Mouse (Mus musculus): Measurements from ENCODE around the gene Ttll12.

The Ttll12 gene

GRCm38 (mm10) chr15:83563857-83564651, 30.9 kb downstream of the Ttll12 start:
- DNase-seq (ENCODE audit: low spot score in 2 of 2) = no peak

GRCm38 (mm10) chr15:83563327-83563856, 31.6 kb downstream of the Ttll12 start, which contains the start of the genes Tspo and Mcat:
Tspo (plus strand) TSS chr15:83563592.
Mcat (minus strand) TSS chr15:83563787.
- no peak for DNase-seq (ENCODE audit: low spot score in 2 of 2)

- no peak for DNase-seq (ENCODE audit: low spot score in 2 of 2)
These were observed 32.2 kb downstream of the Ttll12 start for GRCm38 (mm10) chr15:83562626-83563270.

GRCm38 (mm10) chr15:83560941-83561477, 33.9 kb downstream of the Ttll12 start:
- DNase-seq (ENCODE audit: low spot score in 2 of 2) = no peak

- peak; percentile 65 to 85 for DNase-seq (ENCODE audit: low spot score in 2 of 2)
These were observed 39.6 kb downstream of the Ttll12 start for GRCm38 (mm10) chr15:83555161-83555974.

- no peak for DNase-seq (ENCODE audit: low spot score in 2 of 2)
These were observed 41.1 kb downstream of the Ttll12 start for GRCm38 (mm10) chr15:83553831-83554230.

- no peak for DNase-seq (ENCODE audit: low spot score in 2 of 2)
These were observed 44.8 kb downstream of the Ttll12 start for GRCm38 (mm10) chr15:83550137-83550536.

- DNase-seq (ENCODE audit: low spot score in 2 of 2) = no peak
These were observed 47.8 kb downstream of the Ttll12 start for GRCm38 (mm10) chr15:83547144-83547543.

GRCm38 (mm10) chr15:83546029-83546428, 48.9 kb downstream of the Ttll12 start:
- no peak for DNase-seq (ENCODE audit: low spot score in 2 of 2)

- DNase-seq (ENCODE audit: low spot score in 2 of 2) = no peak
These were observed 53.2 kb downstream of the Ttll12 start for GRCm38 (mm10) chr15:83541647-83542287.

GRCm38 (mm10) chr15:83539905-83540304, 55.1 kb downstream of the Ttll12 start:
- no peak for DNase-seq (ENCODE audit: low spot score in 2 of 2)

GRCm38 (mm10) chr15:83538855-83539254, 56.1 kb downstream of the Ttll12 start:
- no peak for DNase-seq (ENCODE audit: low spot score in 2 of 2)

GRCm38 (mm10) chr15:83535890-83536231, 59.1 kb downstream of the Ttll12 start:
- DNase-seq (ENCODE audit: low spot score in 2 of 2) = no peak

- DNase-seq (ENCODE audit: low spot score in 2 of 2) = no peak
These were observed 59.7 kb downstream of the Ttll12 start for GRCm38 (mm10) chr15:83534960-83535889.

- no peak for DNase-seq (ENCODE audit: low spot score in 2 of 2)
These were observed 62.4 kb downstream of the Ttll12 start for GRCm38 (mm10) chr15:83532606-83533005.

- DNase-seq (ENCODE audit: low spot score in 2 of 2) = no peak
These were observed 62.9 kb downstream of the Ttll12 start for GRCm38 (mm10) chr15:83531961-83532469.

- no peak for DNase-seq (ENCODE audit: low spot score in 2 of 2)
These were observed 64.3 kb downstream of the Ttll12 start for GRCm38 (mm10) chr15:83530688-83531087.

GRCm38 (mm10) chr15:83530233-83530632, 64.7 kb downstream of the Ttll12 start:
- no peak for DNase-seq (ENCODE audit: low spot score in 2 of 2)

- DNase-seq (ENCODE audit: low spot score in 2 of 2) = no peak
These were observed 65.2 kb downstream of the Ttll12 start for GRCm38 (mm10) chr15:83529765-83530164.

GRCm38 (mm10) chr15:83528892-83529291, 66.1 kb downstream of the Ttll12 start:
- DNase-seq (ENCODE audit: low spot score in 2 of 2) = no peak
